Mouse (Mus musculus): Measurements from ENCODE around the gene Setd4. TPM values are rescaled to one million over a fixed set of nuclear protein-coding genes. Genes with fewer than 3 reads are reported as not detected.
"Not testable (repeated sequence)": the region's sequence is repeated elsewhere in the genome, so short reads cannot be mapped to it uniquely, and the experiment has no call there.

The Setd4 gene
- 1 to 10 TPM in 1 of 2 experiments, under 1 TPM in 1; 0.62 to 1.5 TPM for total RNA-seq (2021)
- long read RNA-seq, experiment 1 = 0 reads
- long read RNA-seq, experiment 2 = 0 reads

GRCm38 (mm10) chr16:93603439-93604212 is at the start of gene Setd4:
Gene Setd4, minus strand, starts transcription at chr16:93604063.
- peak; percentile 93 for DNase-seq

GRCm38 (mm10) chr16:93648441-93649183 is 44.7 kb upstream of the Setd4 start:
- DNase-seq = no peak
- intact Hi-C loops (cut with DNase I; ENCODE audit: low total_unique reads) = no loop called here

More at GRCm38 (mm10) chr16:93603439-93604212, at the start of gene Setd4:
- intact Hi-C loops (cut with DNase I; ENCODE audit: low total_unique reads) = no loop called here

- DNase-seq = no peak
- intact Hi-C loops (cut with DNase I; ENCODE audit: low total_unique reads) = no loop called here
Measured at GRCm38 (mm10) chr16:93644006-93644405, 40.1 kb upstream of the Setd4 start.

DNA sequence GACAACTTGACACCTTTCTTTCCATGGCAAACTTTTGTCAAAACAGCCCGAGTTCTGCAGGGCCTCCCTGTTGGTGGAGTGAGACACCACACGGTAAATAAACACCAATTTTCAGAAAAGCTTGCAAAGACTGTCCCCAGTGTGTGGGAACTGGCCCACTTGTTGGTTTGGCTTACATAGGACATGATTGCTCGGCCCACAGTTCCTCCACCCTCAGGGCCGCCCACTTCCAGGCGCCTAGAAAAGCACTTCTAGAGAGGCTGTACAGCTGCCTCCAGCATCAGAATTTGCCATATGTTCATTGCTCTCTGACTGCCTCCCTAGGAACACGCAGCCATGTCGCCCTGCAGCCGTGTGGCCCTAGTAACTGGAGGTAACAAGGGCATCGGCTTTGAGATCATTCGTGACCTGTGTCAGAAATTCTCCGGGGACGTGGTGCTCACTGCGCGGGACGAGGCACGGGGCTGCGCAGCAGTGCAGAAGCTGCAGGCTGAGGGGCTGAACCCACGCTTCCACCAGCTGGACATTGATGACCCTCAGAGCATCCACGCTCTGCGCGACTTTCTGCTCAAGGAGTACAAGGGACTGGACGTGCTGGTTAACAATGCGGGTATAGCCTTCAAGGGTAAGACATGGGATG is 24.0 kb upstream of the Setd4 start, which contains the start of gene Gm5678:
Gene Gm5678 (plus strand): TSS at position 337 of the 640 bp plus-strand sequence.
- intact Hi-C loops (cut with DNase I; ENCODE audit: low total_unique reads) = no loop called here
- no peak for DNase-seq

DNA sequence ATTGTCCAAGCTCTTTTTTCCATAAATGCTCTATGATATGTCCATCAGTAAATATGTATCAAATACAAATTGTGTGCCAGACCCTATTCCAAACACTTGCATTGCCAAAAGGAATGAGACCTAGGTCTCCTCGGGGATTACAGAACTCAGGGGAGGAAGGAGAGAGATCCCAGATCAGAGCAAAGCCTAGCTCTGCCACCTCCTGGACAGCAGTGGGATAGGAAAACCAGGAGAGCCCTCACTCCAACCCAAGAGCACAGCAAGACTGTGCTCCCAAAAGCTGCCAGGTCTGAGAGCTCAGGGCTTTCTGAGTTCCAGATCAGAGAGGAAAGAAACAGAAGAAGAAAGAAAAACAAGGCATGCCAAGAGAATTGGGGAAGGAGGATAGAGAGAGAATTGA is 22.9 kb upstream of the Setd4 start:
- no peak for DNase-seq
- intact Hi-C loops (cut with DNase I; ENCODE audit: low total_unique reads) = no loop called here

- intact Hi-C loops (cut with DNase I; ENCODE audit: low total_unique reads) = no loop called here
Measured at GRCm38 (mm10) chr16:93624671-93625070, 20.8 kb upstream of the Setd4 start.

GRCm38 (mm10) chr16:93623759-93624158 is 19.9 kb upstream of the Setd4 start:
- intact Hi-C loops (cut with DNase I; ENCODE audit: low total_unique reads); DNase-seq: not testable (repeated sequence)

More at GRCm38 (mm10) chr16:93624671-93625070, 20.8 kb upstream of the Setd4 start:
- no peak for DNase-seq

- DNase-seq = peak; percentile 58
- intact Hi-C loops (cut with DNase I; ENCODE audit: low total_unique reads) = no loop called here
Measured at GRCm38 (mm10) chr16:93615118-93615870, 11.4 kb upstream of the Setd4 start.

DNA sequence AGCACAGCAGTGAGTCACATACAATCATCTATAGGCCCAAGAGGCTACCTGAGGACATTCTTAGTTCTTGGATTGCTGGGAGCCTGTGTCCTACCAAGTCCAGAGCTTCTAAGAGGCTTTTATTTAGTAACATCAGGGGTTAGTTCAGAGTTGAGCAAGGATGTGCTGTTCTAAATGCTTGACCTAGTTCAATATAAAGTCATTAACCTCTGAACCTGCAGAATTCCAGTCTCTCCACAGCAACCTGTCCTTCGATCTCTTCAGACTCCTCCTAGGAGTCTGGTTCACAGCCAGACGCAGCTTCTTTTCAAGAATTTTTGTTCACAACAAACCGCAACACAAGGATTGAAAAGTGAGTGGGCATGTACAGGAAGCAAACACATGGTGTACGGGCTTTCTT is 7.1 kb upstream of the Setd4 start:
- DNase-seq = no peak
- intact Hi-C loops (cut with DNase I; ENCODE audit: low total_unique reads) = no loop called here

GRCm38 (mm10) chr16:93609796-93610195 is 5.9 kb upstream of the Setd4 start:
- intact Hi-C loops (cut with DNase I; ENCODE audit: low total_unique reads) = no loop called here
- DNase-seq = no peak

DNA sequence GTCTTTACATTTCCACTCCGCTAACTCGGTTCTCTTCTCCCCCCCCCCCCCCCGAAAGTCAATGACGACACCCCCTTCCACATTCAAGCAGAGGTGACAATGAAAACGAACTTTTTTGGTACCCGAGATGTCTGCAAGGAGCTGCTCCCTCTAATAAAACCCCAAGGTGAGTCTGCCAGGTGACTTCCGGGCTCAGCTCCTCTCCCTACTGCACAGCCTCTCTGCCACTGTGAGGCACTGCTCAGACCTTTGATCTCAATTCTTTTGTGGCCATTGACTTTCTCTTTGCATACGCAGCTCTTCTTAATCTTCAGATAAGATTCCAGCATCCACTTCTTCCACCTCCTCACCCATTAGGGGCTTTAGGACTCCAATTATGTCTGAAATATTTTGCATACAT is 4.9 kb upstream of the Setd4 start:
- intact Hi-C loops (cut with DNase I; ENCODE audit: low total_unique reads) = no loop called here
- DNase-seq = no peak

DNA sequence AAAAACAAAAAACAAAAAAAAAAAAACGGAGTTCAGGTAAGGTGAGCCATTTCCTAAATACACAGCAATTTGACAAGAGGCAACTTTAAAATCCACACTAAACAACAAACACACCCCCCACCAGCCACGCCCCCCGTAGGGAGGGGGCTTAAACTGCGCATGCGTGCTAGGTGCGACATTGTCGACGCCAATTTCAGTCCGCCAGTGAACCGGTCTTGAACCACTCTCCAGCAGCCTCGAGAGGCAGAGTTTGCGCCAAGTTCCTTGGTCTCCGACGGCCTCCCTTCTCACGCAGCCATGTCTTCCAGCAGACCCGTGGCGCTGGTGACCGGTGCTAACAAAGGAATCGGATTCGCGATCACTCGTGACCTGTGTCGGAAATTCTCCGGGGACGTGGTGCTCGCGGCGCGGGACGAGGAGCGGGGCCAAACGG is 3.8 kb upstream of the Setd4 start:
- DNase-seq = peak; percentile 82
- intact Hi-C loops (cut with DNase I; ENCODE audit: low total_unique reads) = no loop called here

- intact Hi-C loops (cut with DNase I; ENCODE audit: low total_unique reads) = no loop called here
Measured at GRCm38 (mm10) chr16:93606146-93606545, 2.3 kb upstream of the Setd4 start.

DNA sequence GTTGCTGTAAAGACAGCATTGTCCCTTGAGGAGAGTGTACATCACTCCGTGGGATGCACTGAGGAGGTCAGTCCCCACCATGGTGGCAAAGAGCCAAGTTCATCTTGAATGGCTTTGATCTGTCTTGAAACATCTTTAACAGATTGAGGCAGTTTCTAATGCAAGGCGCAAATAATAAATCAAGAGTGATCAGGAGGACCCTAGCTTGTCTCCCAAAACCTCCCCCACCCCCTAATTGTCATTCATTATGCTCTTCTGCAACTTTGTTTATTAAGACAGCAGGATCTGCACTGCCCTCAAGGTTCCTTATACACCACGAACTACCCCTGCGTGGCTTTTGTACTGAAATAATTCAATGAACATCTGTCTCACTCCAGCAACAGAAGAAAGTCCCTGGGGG is 1.7 kb upstream of the Setd4 start, which contains the start of gene Cbr1:
Gene Cbr1 (plus strand): TSS at position 301 of the 400 bp plus-strand sequence.
- no peak for DNase-seq
- intact Hi-C loops (cut with DNase I; ENCODE audit: low total_unique reads) = no loop called here

More at GRCm38 (mm10) chr16:93606146-93606545, 2.3 kb upstream of the Setd4 start:
- DNase-seq = no peak

DNA sequence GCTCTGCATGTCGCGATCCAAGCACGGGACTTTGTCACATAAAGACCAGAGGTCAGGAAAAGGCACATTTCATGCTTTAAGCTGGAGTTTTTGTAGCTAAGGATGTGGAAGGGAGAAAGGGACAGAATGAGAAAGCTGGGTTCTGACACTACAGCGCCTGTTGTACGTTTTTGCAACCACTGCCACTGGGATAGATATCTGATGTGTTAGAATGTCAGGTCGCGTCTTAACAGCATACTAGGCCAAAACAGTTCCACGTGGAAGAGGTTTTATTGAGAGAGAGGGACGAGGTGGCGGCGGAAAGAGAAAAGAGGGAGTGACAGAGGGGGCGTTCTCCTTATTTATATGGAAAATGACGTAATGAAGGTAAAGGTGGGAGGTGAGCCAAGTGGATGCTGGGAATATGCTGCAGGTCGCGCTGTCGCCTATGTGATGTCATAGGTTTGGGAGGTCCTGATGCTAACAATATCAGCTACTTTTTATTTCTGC is 662 bp upstream of the Setd4 start:
- DNase-seq = no peak
- intact Hi-C loops (cut with DNase I; ENCODE audit: low total_unique reads) = no loop called here

- no peak for DNase-seq
- intact Hi-C loops (cut with DNase I; ENCODE audit: low total_unique reads) = no loop called here
Measured at GRCm38 (mm10) chr16:93599461-93599860, 4.4 kb downstream of the Setd4 start.

- intact Hi-C loops (cut with DNase I; ENCODE audit: low total_unique reads) = no loop called here
- DNase-seq = no peak
Measured at GRCm38 (mm10) chr16:93597551-93597950, 6.3 kb downstream of the Setd4 start.

DNA sequence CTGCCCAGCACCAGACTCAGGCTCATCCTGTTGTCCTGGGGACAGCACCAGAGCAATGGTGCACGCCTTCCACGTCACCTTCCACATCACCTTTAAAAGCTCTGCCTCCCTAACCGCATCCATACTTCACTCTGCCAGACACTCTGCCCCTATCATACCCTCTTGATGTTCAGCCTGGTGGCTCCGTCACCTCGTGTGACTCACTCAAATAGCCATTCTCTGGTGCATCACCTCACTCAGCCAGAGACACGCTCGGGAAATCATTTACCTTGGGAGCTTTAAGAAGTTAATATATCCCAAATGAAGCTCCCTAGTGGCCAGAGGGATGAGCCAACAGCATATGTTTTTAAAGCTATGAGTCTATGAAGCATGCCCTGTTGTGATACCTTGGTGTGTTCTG is 7.1 kb downstream of the Setd4 start:
- intact Hi-C loops (cut with DNase I; ENCODE audit: low total_unique reads) = no loop called here
- no peak for DNase-seq

DNA sequence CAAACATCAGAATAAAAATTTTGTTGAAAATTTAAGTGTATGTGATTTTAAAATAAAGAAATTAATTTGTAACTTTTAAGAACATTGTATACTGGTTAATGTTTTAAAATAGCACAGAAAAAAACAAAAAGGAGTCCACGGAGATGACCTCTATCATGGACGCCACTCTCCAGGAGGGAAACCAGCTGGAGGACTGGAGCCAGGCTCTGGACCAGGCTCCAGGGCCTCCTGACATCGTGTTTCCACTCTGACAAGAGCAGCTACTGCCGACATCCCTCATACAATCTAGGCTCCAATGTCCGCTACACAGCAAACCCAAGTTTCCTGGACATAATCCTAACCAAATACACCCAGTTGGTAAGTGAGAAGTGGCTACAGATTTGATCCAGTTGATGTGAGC is 8.1 kb downstream of the Setd4 start:
- intact Hi-C loops (cut with DNase I; ENCODE audit: low total_unique reads) = no loop called here

More for the DNA sequence above, 8.1 kb downstream of the Setd4 start:
- DNase-seq = no peak

Measured in gastrocnemius, postnatal 14 days (tissue).